Mouse (Mus musculus): ENCODE data around the gene Dot1l. TPM values are rescaled to one million over a fixed set of nuclear protein-coding genes. Genes with fewer than 3 reads are reported as not detected.

The Dot1l gene
- polyA plus RNA-seq, 1 experiment from 2014 or later = 13.8 TPM

DNA sequence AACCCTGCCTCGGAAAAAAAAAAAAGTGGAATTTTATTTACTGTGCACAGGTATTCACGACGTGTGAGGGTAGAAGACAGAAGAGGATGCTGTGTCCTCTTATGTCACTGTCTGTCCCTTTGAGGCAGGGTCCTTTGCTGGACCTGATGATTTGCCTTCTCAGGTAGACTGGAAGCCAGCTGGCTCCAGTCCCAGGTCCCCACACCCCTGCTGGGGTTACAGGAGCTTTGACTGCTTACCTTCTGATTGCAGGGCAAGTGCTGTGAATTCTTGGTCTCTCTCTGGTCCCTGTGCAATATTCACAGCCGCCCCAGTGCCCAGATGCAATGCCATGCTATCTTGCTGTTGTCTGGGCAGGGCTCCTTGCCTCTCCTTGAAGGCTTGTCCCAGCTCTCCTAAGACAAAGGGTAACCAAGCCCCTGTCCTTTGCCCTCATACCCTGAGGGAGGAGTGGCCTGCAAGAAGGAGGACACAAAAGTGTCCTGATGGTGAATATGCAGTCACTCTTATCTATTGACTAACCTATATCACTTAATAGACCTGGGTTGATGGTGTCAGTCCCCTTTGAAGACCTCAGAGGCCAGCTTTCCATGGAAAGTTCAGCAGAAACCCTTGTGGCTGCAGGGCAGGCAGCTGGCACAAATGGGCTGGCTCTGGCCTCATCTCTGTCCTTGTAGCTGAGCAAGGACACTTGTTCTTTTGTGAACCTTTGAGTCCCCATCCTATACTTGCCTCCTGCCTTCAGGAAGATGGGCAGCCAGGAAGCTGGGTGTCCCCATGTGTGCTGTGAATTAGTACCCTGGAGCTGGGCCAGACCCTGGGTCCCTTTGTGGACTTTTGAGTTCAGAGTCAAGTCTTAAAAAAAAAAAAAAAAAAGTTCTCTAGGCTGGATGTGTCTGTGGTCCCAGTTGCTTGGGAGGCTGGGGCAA, 5.9 kb downstream of the Dot1l start:
- Histone ChIP-seq H3K9ac (replicated peaks; ENCODE audit: low read length) (no peak overlapping the region), H3K9me3 (replicated peaks; ENCODE audit: control insufficient read depth, low read length) (no peaks in the 10 kb centered on the region), H3K36me3 (replicated peaks; ENCODE audit: control insufficient read depth, insufficient read depth, low read depth, low read length) (no peaks in the 10 kb centered on the region; the same call in 1 of the 2 replicates), H3K27me3 (ENCODE audit: control insufficient read depth, insufficient read depth, low read length) (no peaks in the 10 kb centered on the region), H3K4me3 (ENCODE audit: low read depth, low read length) (no peak overlapping the region), H3K4me1 (ENCODE audit: control insufficient read depth, insufficient read depth, low read length) (peaks cover 12% of the 10 kb centered on the region), H3K27ac (replicated peaks; ENCODE audit: low read depth, low read length) (no peak overlapping the region), H3K4me2 (ENCODE audit: low read depth, low read length) (no peak overlapping the region)
- 89% methylated on average over 4 of the region's 4 CpGs for WGBS
- ATAC-seq (replicated peaks; ENCODE audit: insufficient number of reproducible peaks, low FRiP score, low TSS enrichment, low read depth) = no peak
- DNase-seq (ENCODE audit: low spot score) = no peak

DNA sequence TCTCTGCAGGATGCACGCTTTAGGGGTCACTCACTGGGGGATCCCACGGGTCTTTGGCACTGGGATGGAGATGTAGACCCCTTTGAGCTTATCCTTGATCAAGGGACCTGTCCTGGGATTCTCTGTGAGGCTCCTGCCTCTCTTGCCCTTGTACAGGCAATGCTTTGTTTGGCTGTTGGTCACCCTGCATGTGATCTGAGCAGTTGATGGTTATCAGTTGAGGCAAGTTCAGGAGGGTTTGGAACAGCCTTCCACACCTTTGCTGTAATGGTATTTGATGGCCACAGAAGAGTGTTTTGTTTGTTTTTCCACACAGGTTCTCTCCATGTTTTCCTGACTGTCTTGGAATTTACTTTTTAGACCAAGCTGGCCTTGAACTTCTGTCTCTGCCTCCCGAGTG, 6.8 kb downstream of the Dot1l start:
- no peak overlapping the region for H3K9ac ChIP-seq (replicated peaks; ENCODE audit: low read length)
- no peaks in the 10 kb centered on the region for H3K27me3 ChIP-seq (ENCODE audit: control insufficient read depth, insufficient read depth, low read length)
- peaks cover 5% of the 10 kb centered on the region for H3K4me1 ChIP-seq (ENCODE audit: control insufficient read depth, insufficient read depth, low read length)
- H3K27ac ChIP-seq (replicated peaks; ENCODE audit: low read depth, low read length) = no peak overlapping the region
- H3K4me3 ChIP-seq (ENCODE audit: low read depth, low read length) = no peak overlapping the region
- H3K4me2 ChIP-seq (ENCODE audit: low read depth, low read length) = no peak overlapping the region
- WGBS = 81% methylated on average over 3 of the region's 3 CpGs
- H3K36me3 ChIP-seq (replicated peaks; ENCODE audit: control insufficient read depth, insufficient read depth, low read depth, low read length) = no peaks in the 10 kb centered on the region; the same call in 1 of the 2 replicates
- DNase-seq (ENCODE audit: low spot score) = no peak
- ATAC-seq (replicated peaks; ENCODE audit: insufficient number of reproducible peaks, low FRiP score, low TSS enrichment, low read depth) = no peak
- H3K9me3 ChIP-seq (replicated peaks; ENCODE audit: control insufficient read depth, low read length) = no peaks in the 10 kb centered on the region

GRCm38 (mm10) chr10:80763502-80763901, 8.5 kb downstream of the Dot1l start:
- 97% methylated on average over 2 of the region's 2 CpGs for WGBS
- Histone ChIP-seq H3K27me3 (ENCODE audit: control insufficient read depth, insufficient read depth, low read length) (no peaks in the 10 kb centered on the region), H3K27ac (replicated peaks; ENCODE audit: low read depth, low read length) (no peak overlapping the region), H3K9me3 (replicated peaks; ENCODE audit: control insufficient read depth, low read length) (no peaks in the 10 kb centered on the region), H3K36me3 (replicated peaks; ENCODE audit: control insufficient read depth, insufficient read depth, low read depth, low read length) (no peaks in the 10 kb centered on the region; the same call in 1 of the 2 replicates), H3K4me1 (ENCODE audit: control insufficient read depth, insufficient read depth, low read length) (peaks cover 2% of the 10 kb centered on the region; the same call in 1 of the 2 replicates), H3K4me3 (ENCODE audit: low read depth, low read length) (no peak overlapping the region), H3K4me2 (ENCODE audit: low read depth, low read length) (no peak overlapping the region), H3K9ac (replicated peaks; ENCODE audit: low read length) (no peak overlapping the region)
- no peak for DNase-seq (ENCODE audit: low spot score)
- no peak for ATAC-seq (replicated peaks; ENCODE audit: insufficient number of reproducible peaks, low FRiP score, low TSS enrichment, low read depth)

- WGBS = 74% methylated on average over 2 of the region's 2 CpGs
- H3K4me3 ChIP-seq (ENCODE audit: low read depth, low read length) = no peak overlapping the region
- no peak overlapping the region for H3K4me2 ChIP-seq (ENCODE audit: low read depth, low read length)
- H3K27me3 ChIP-seq (ENCODE audit: control insufficient read depth, insufficient read depth, low read length) = no peaks in the 10 kb centered on the region
- no peak for ATAC-seq (replicated peaks; ENCODE audit: insufficient number of reproducible peaks, low FRiP score, low TSS enrichment, low read depth)
- H3K36me3 ChIP-seq (replicated peaks; ENCODE audit: control insufficient read depth, insufficient read depth, low read depth, low read length) = no peaks in the 10 kb centered on the region; the same call in 1 of the 2 replicates
- DNase-seq (ENCODE audit: low spot score) = no peak
- no peak overlapping the region for H3K9ac ChIP-seq (replicated peaks; ENCODE audit: low read length)
- no peaks in the 10 kb centered on the region for H3K9me3 ChIP-seq (replicated peaks; ENCODE audit: control insufficient read depth, low read length)
- no peaks in the 10 kb centered on the region for H3K4me1 ChIP-seq (ENCODE audit: control insufficient read depth, insufficient read depth, low read length)
- no peak overlapping the region for H3K27ac ChIP-seq (replicated peaks; ENCODE audit: low read depth, low read length)
These were observed 10.7 kb downstream of the Dot1l start for GRCm38 (mm10) chr10:80765746-80766145.

DNA sequence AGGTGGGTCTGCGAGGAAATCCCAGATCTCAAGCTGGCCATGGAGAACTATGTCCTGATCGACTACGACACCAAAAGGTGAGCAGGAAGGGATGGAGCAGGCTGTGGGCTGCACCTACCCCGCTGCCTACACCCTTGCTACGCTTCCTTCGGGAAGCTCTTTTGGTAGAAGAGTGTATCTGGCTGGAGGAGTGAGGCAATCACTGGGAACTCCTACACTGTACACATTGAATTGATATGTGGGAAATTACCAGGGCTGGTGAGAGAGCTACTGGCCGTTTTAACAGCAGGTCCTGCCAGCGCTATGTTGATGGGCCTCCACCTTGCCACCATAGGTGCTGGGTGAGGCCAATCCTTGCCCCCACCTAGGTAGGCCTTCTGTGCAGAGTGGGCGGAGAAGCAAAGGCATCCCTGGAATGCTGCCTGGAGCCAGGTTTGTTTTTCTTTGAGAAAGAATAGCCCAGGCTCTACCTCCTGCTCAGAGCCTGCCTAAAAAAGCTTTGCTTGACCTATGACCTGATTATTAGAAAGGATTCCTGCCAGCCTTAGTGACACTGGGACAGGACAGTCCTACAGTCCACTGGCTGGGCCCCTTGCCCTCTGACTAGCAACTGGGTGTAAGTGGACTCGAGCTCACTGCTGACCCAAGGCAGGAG, 11.3 kb downstream of the Dot1l start:
- H3K9me3 ChIP-seq (replicated peaks; ENCODE audit: control insufficient read depth, low read length) = no peaks in the 10 kb centered on the region
- DNase-seq (ENCODE audit: low spot score) (no peak), ATAC-seq (replicated peaks; ENCODE audit: insufficient number of reproducible peaks, low FRiP score, low TSS enrichment, low read depth) (no peak)
- no peak overlapping the region for H3K27ac ChIP-seq (replicated peaks; ENCODE audit: low read depth, low read length)
- no peaks in the 10 kb centered on the region for H3K4me1 ChIP-seq (ENCODE audit: control insufficient read depth, insufficient read depth, low read length)
- H3K36me3 ChIP-seq (replicated peaks; ENCODE audit: control insufficient read depth, insufficient read depth, low read depth, low read length) = peaks cover 2% of the 10 kb centered on the region; the same call in 1 of the 2 replicates
- no peaks in the 10 kb centered on the region for H3K27me3 ChIP-seq (ENCODE audit: control insufficient read depth, insufficient read depth, low read length)
- H3K9ac ChIP-seq (replicated peaks; ENCODE audit: low read length) = no peak overlapping the region
- no peak overlapping the region for H3K4me3 ChIP-seq (ENCODE audit: low read depth, low read length)
- no peak overlapping the region for H3K4me2 ChIP-seq (ENCODE audit: low read depth, low read length)
- 73% methylated on average over 10 of the region's 10 CpGs for WGBS

DNA sequence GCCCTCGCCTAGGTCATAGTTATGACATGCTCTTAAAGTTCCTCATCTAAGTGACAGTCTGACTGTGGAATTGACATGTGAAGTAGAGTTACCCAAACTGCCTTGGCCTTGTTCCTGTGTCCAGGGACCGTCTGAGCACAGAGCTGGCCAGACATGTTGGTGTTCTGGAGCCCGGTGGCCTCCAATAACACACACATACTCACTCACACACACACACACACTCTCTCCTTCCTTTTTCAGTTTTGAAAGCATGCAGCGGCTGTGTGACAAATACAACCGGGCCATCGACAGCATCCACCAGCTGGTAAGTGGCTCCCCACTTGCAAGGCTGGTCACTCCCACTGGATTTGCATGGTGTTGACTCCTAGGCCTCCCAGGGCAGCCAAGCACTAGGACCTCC, 13.4 kb downstream of the Dot1l start:
- H3K36me3 ChIP-seq (replicated peaks; ENCODE audit: control insufficient read depth, insufficient read depth, low read depth, low read length) = peaks cover 3% of the 10 kb centered on the region; the same call in 1 of the 2 replicates

GRCm38 (mm10) chr10:80773816-80774215, 18.8 kb downstream of the Dot1l start:
- Histone ChIP-seq H3K9ac (replicated peaks; ENCODE audit: low read length) (no peak overlapping the region), H3K4me1 (ENCODE audit: control insufficient read depth, insufficient read depth, low read length) (no peaks in the 10 kb centered on the region), H3K9me3 (replicated peaks; ENCODE audit: control insufficient read depth, low read length) (no peaks in the 10 kb centered on the region), H3K27me3 (ENCODE audit: control insufficient read depth, insufficient read depth, low read length) (no peaks in the 10 kb centered on the region), H3K4me2 (ENCODE audit: low read depth, low read length) (no peak overlapping the region), H3K27ac (replicated peaks; ENCODE audit: low read depth, low read length) (no peak overlapping the region), H3K4me3 (ENCODE audit: low read depth, low read length) (no peak overlapping the region), H3K36me3 (replicated peaks; ENCODE audit: control insufficient read depth, insufficient read depth, low read depth, low read length) (peaks cover 10% of the 10 kb centered on the region; the same call in 1 of the 2 replicates)
- ATAC-seq (replicated peaks; ENCODE audit: insufficient number of reproducible peaks, low FRiP score, low TSS enrichment, low read depth) = no peak
- WGBS = 85% methylated on average over 5 of the region's 5 CpGs
- DNase-seq (ENCODE audit: low spot score) = no peak

More for the DNA sequence above, 13.4 kb downstream of the Dot1l start:
- no peak for DNase-seq (ENCODE audit: low spot score)
- ATAC-seq (replicated peaks; ENCODE audit: insufficient number of reproducible peaks, low FRiP score, low TSS enrichment, low read depth) = no peak
- WGBS = 91% methylated on average over 6 of the region's 6 CpGs
- Histone ChIP-seq H3K4me3 (ENCODE audit: low read depth, low read length) (no peak overlapping the region), H3K27ac (replicated peaks; ENCODE audit: low read depth, low read length) (no peak overlapping the region), H3K27me3 (ENCODE audit: control insufficient read depth, insufficient read depth, low read length) (no peaks in the 10 kb centered on the region), H3K4me2 (ENCODE audit: low read depth, low read length) (no peak overlapping the region), H3K9ac (replicated peaks; ENCODE audit: low read length) (no peak overlapping the region), H3K4me1 (ENCODE audit: control insufficient read depth, insufficient read depth, low read length) (no peaks in the 10 kb centered on the region), H3K9me3 (replicated peaks; ENCODE audit: control insufficient read depth, low read length) (no peaks in the 10 kb centered on the region)

GRCm38 (mm10) chr10:80774549-80774948, 19.5 kb downstream of the Dot1l start:
- Histone ChIP-seq H3K4me3 (ENCODE audit: low read depth, low read length) (no peak overlapping the region), H3K9me3 (replicated peaks; ENCODE audit: control insufficient read depth, low read length) (no peaks in the 10 kb centered on the region), H3K9ac (replicated peaks; ENCODE audit: low read length) (no peak overlapping the region), H3K27ac (replicated peaks; ENCODE audit: low read depth, low read length) (no peak overlapping the region), H3K4me1 (ENCODE audit: control insufficient read depth, insufficient read depth, low read length) (no peaks in the 10 kb centered on the region), H3K36me3 (replicated peaks; ENCODE audit: control insufficient read depth, insufficient read depth, low read depth, low read length) (peaks cover 13% of the 10 kb centered on the region; the same call in 1 of the 2 replicates), H3K27me3 (ENCODE audit: control insufficient read depth, insufficient read depth, low read length) (no peaks in the 10 kb centered on the region), H3K4me2 (ENCODE audit: low read depth, low read length) (no peak overlapping the region)
- WGBS = 45% methylated on average over 2 of the region's 2 CpGs
- DNase-seq (ENCODE audit: low spot score) (peak; percentile 78), ATAC-seq (replicated peaks; ENCODE audit: insufficient number of reproducible peaks, low FRiP score, low TSS enrichment, low read depth) (peak; percentile 38)
